Mouse (Mus musculus) cerebellum, adult (tissue): ENCODE measurements around the gene Tas1r1.

Experiments used
- ATAC-seq: cut with Nextera tagmentation; 2 replicates; pipeline ENCODE4 v1.9.2; 2017; ENCODE audit warnings: mild to moderate bottlenecking, moderate library complexity, mixed read lengths; ENCODE audit not compliant: insufficient number of reproducible peaks, low FRiP score, low TSS enrichment

The Tas1r1 gene

GRCm38 (mm10) chr4:151994228-151995171 is 43.9 kb downstream of the Tas1r1 start:
- no peak for ATAC-seq

GRCm38 (mm10) chr4:151993035-151993434 is 45.3 kb downstream of the Tas1r1 start:
- no peak for ATAC-seq

- no peak for ATAC-seq
Measured at GRCm38 (mm10) chr4:151992091-151992490, 46.3 kb downstream of the Tas1r1 start.

- ATAC-seq = no peak
Measured at GRCm38 (mm10) chr4:151989110-151989488, 49.3 kb downstream of the Tas1r1 start.

- ATAC-seq = peak; percentile 27; the same call in 1 of the 2 replicates
Measured at GRCm38 (mm10) chr4:151988342-151989109, 49.8 kb downstream of the Tas1r1 start, which contains the start of gene Thap3. Gene Thap3, minus strand, starts transcription at chr4:151988997.

- ATAC-seq = no peak
Measured at GRCm38 (mm10) chr4:151988014-151988341, 50.4 kb downstream of the Tas1r1 start.

- no peak for ATAC-seq
Measured at GRCm38 (mm10) chr4:151986650-151987049, 51.7 kb downstream of the Tas1r1 start.

- peak; percentile 47; the same call in 1 of the 2 replicates for ATAC-seq
Measured at GRCm38 (mm10) chr4:151985886-151986285, 52.5 kb downstream of the Tas1r1 start.

- ATAC-seq = no peak
Measured at GRCm38 (mm10) chr4:151983560-151983959, 54.8 kb downstream of the Tas1r1 start.

- no peak for ATAC-seq
Measured at GRCm38 (mm10) chr4:151983043-151983442, 55.3 kb downstream of the Tas1r1 start.

GRCm38 (mm10) chr4:151981363-151981762 is 57.0 kb downstream of the Tas1r1 start:
- ATAC-seq = peak; percentile 57; the same call in 1 of the 2 replicates

GRCm38 (mm10) chr4:151980699-151981098 is 57.7 kb downstream of the Tas1r1 start:
- ATAC-seq = no peak
